In the genomic region with DNA sequence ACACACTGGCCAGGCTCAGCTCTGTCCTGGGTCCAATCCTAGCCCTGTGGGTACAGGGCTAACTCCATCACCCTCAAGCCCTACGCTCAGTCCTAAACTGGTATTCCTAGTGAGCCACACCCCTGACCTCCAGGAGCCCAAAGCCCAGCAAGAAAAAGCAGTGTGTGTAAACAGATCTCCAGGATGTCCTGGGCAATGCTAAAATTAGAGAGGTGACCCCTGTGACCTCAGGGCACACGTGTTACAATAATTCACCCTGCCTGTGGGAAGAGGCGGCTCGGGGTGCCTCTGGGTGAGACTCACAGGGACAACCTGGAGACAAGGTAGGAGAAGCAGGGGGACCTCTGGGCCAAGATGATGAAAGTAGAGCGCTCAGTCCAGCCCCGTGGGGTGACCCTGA, we compare ENCODE assay signal across 17 mouse cellular contexts. TPM values are rescaled to one million over a fixed set of nuclear protein-coding genes. Genes with fewer than 3 reads are reported as not detected.
DNase-seq lines count a peak whose midpoint lies in the region; ATAC-seq lines count a peak whose summit lies in the region.
"Had no signal": no experiment of that assay in that cellular context is flagged by ENCODE, and none has a peak within 500 bp of the region (broad histone marks: within the 10 kb centered on the region; RNA-seq: fewer than 3 reads in every experiment).

No protein-coding gene starts in this region.

- ATAC-seq in heart, embryonic 12.5 days (ENCODE audit: insufficient number of reproducible peaks, low FRiP score), result no peak
- ATAC-seq in lung, embryonic 15.5 days (ENCODE audit: borderline replicate concordance, extremely low read depth, low FRiP score, low TSS enrichment), result no peak
- no peak for ATAC-seq in stomach, embryonic 15.5 days (ENCODE audit: insufficient read depth, low FRiP score, low read depth)

- H3K9ac ChIP-seq in heart, embryonic 12.5 days, result no peak overlapping the region
- H3K9ac ChIP-seq in lung, embryonic 15.5 days, result no peak overlapping the region
- H3K9ac ChIP-seq in stomach, embryonic 15.5 days, result no peak overlapping the region
- H3K9ac ChIP-seq: embryonic facial prominence, embryonic 13.5 days; heart, embryonic 15.5 days; hindbrain, embryonic 13.5 days; limb, embryonic 12.5 days; lung, embryonic 14.5 days had no signal

- no peak overlapping the region for H3K4me2 ChIP-seq in heart, embryonic 12.5 days
- H3K4me2 ChIP-seq in lung, embryonic 15.5 days, result no peak overlapping the region; the same call in 1 of the 2 replicates
- no peak overlapping the region for H3K4me2 ChIP-seq in stomach, embryonic 15.5 days
- H3K4me2 ChIP-seq: embryonic facial prominence, embryonic 13.5 days; heart, embryonic 15.5 days; hindbrain, embryonic 13.5 days; limb, embryonic 12.5 days; lung, embryonic 14.5 days; midbrain, embryonic 11.5 days had no signal

- 48% methylated on average over 6 of the region's 6 CpGs for WGBS in heart, embryonic 12.5 days
- WGBS in lung, embryonic 15.5 days, result 63% methylated on average over 6 of the region's 6 CpGs
- 52% methylated on average over 6 of the region's 6 CpGs for WGBS in stomach, embryonic 15.5 days

- peaks cover 5% of the 10 kb centered on the region; the same call in 1 of the 2 replicates for H3K27me3 ChIP-seq in heart, embryonic 12.5 days (replicated peaks)
- no peaks in the 10 kb centered on the region for H3K27me3 ChIP-seq in lung, embryonic 15.5 days
- H3K27me3 ChIP-seq in stomach, embryonic 15.5 days (replicated peaks), result no peaks in the 10 kb centered on the region
- H3K27me3 ChIP-seq: embryonic facial prominence, embryonic 13.5 days; limb, embryonic 12.5 days had no signal

- H3K9me3 ChIP-seq in heart, embryonic 12.5 days (replicated peaks), result no peaks in the 10 kb centered on the region
- H3K9me3 ChIP-seq in lung, embryonic 15.5 days, result no peaks in the 10 kb centered on the region
- H3K9me3 ChIP-seq in stomach, embryonic 15.5 days, result no peaks in the 10 kb centered on the region
- H3K9me3 ChIP-seq: embryonic facial prominence, embryonic 13.5 days; forebrain, embryonic 10.5 days; heart, embryonic 15.5 days; hindbrain, embryonic 13.5 days; limb, embryonic 12.5 days had no signal

- H3K27ac ChIP-seq in heart, embryonic 12.5 days (ENCODE audit: poor library complexity, severe bottlenecking), result no peak overlapping the region
- peak overlapping the region; percentile 11; the same call in 1 of the 2 replicates for H3K27ac ChIP-seq in lung, embryonic 15.5 days
- peak overlapping the region; percentile 87 for H3K27ac ChIP-seq in stomach, embryonic 15.5 days
- H3K27ac ChIP-seq: embryonic facial prominence, embryonic 13.5 days; forebrain, embryonic 10.5 days; heart, embryonic 15.5 days; hindbrain, embryonic 13.5 days; limb, embryonic 12.5 days had no signal

- intact Hi-C loops in gastrocnemius, postnatal 14 days (cut with DNase I; ENCODE audit: low total_unique reads), result no loop called here

- no peak overlapping the region for H3K4me3 ChIP-seq in heart, embryonic 12.5 days
- H3K4me3 ChIP-seq in lung, embryonic 15.5 days, result no peak overlapping the region
- H3K4me3 ChIP-seq in stomach, embryonic 15.5 days (replicated peaks), result no peak overlapping the region
- H3K4me3 ChIP-seq: embryonic facial prominence, embryonic 13.5 days; forebrain, embryonic 10.5 days; heart, embryonic 15.5 days; hindbrain, embryonic 13.5 days; limb, embryonic 12.5 days had no signal

- DNase-seq in heart, adult 11 months, result peak; percentile 93
- DNase-seq in lung, postnatal 14 days, result no peak
- DNase-seq in gastrocnemius, postnatal 14 days, result peak; percentile 34
- no peak for DNase-seq in adipocyte (ENCODE audit: low spot score)
- no peak for DNase-seq in cerebellum, adult 11 months
- DNase-seq: cerebellum, postnatal 10 days; lung, embryonic 14.5 days had no signal

- no peaks in the 10 kb centered on the region for H3K36me3 ChIP-seq in heart, embryonic 12.5 days
- no peaks in the 10 kb centered on the region for H3K36me3 ChIP-seq in lung, embryonic 15.5 days
- H3K36me3 ChIP-seq in stomach, embryonic 15.5 days, result no peaks in the 10 kb centered on the region
- H3K36me3 ChIP-seq: embryonic facial prominence, embryonic 13.5 days; forebrain, embryonic 10.5 days; heart, embryonic 15.5 days; hindbrain, embryonic 13.5 days; limb, embryonic 12.5 days had no signal

- no peaks in the 10 kb centered on the region for H3K4me1 ChIP-seq in heart, embryonic 12.5 days (replicated peaks)
- H3K4me1 ChIP-seq in lung, embryonic 15.5 days, result peaks cover 47% of the 10 kb centered on the region
- peaks cover 17% of the 10 kb centered on the region; the same call in 1 of the 2 replicates for H3K4me1 ChIP-seq in stomach, embryonic 15.5 days
- H3K4me1 ChIP-seq: heart, embryonic 15.5 days; hindbrain, embryonic 13.5 days had no signal

RNA-seq across cellular contexts. Expression of a gene that starts 6.8 kb away (rescaled TPM):
- 5.6 and 5.7 TPM in 2 replicates for polyA plus RNA-seq in heart, embryonic 12.5 days (2016; fragmentation: Nextera tagmentation; extraction: Ambion mirVana)
- polyA plus RNA-seq in lung, embryonic 15.5 days (2015; fragmentation: Nextera tagmentation; extraction: Ambion mirVana), result 66.5 and 84.5 TPM in 2 replicates
- 10 to 100 TPM; 11.4 TPM for total RNA-seq in gastrocnemius, postnatal 14 days (2021)
- polyA plus RNA-seq in stomach, embryonic 15.5 days (2015; fragmentation: Nextera tagmentation; extraction: Ambion mirVana), result 57.6 and 58.4 TPM in 2 replicates

RNA-seq across cellular contexts. Expression of a gene that starts 28.0 kb away (rescaled TPM):
- polyA plus RNA-seq in heart, embryonic 12.5 days (2016; fragmentation: Nextera tagmentation; extraction: Ambion mirVana), result not detected in 2 replicates
- polyA plus RNA-seq in lung, embryonic 15.5 days (2015; fragmentation: Nextera tagmentation; extraction: Ambion mirVana), result 0.56 and 0.72 TPM in 2 replicates
- total RNA-seq in gastrocnemius, postnatal 14 days (2021), result not detected
- 0.62 and 0.64 TPM in 2 replicates for polyA plus RNA-seq in stomach, embryonic 15.5 days (2015; fragmentation: Nextera tagmentation; extraction: Ambion mirVana)
- total RNA-seq: MEL had no signal
- polyA plus RNA-seq: embryonic facial prominence, embryonic 13.5 days; forebrain, embryonic 10.5 days; heart, embryonic 15.5 days; hindbrain, embryonic 13.5 days; limb, embryonic 12.5 days; midbrain, embryonic 11.5 days had no signal

Comparison
In these comparisons a context has a peak if more than half of its experiments do, and no peak if none do; other contexts are left out.
1. DNase-seq: peak in heart, adult 11 months (single experiment) and gastrocnemius, postnatal 14 days (single experiment); none in lung, postnatal 14 days (single experiment), adipocyte (single experiment) and cerebellum, adult 11 months (single experiment).